Mouse (Mus musculus): ENCODE measurements around the gene Gmeb1. TPM values are rescaled to one million over a fixed set of nuclear protein-coding genes. Genes with fewer than 3 reads are reported as not detected.

The Gmeb1 gene
- polyA plus RNA-seq, 1 experiment from 2014 or later: 8.4 TPM

- WGBS (ENCODE audit: missing documents): 80% methylated on average over 3 of the region's 3 CpGs
- H3K79me2 ChIP-seq (ENCODE audit: inconsistent target): peaks cover 18% of the 10 kb centered on the region
- no peak overlapping the region for H3K4me3 ChIP-seq (ENCODE audit: inconsistent target)
- no peak overlapping the region for H3K27ac ChIP-seq
- H3K36me3 ChIP-seq (ENCODE audit: inconsistent target): peaks cover 35% of the 10 kb centered on the region
These were observed 78.2 kb downstream of the Gmeb1 start for GRCm38 (mm10) chr4:132183162-132183561.

- Histone ChIP-seq H3K36me3 (ENCODE audit: inconsistent target) (peaks cover 26% of the 10 kb centered on the region), H3K4me3 (ENCODE audit: inconsistent target) (no peak overlapping the region), H3K27ac (no peak overlapping the region), H3K79me2 (ENCODE audit: inconsistent target) (peaks cover 6% of the 10 kb centered on the region)
- 58% methylated on average over 21 of the region's 22 CpGs for WGBS (ENCODE audit: missing documents)
These were observed 79.4 kb downstream of the Gmeb1 start for GRCm38 (mm10) chr4:132181721-132182658.

GRCm38 (mm10) chr4:132180710-132181109, 80.7 kb downstream of the Gmeb1 start:
- 99% methylated on average over 8 of the region's 9 CpGs for whole genome bisulfite sequencing (ENCODE audit: missing documents)
- Histone ChIP-seq H3K36me3 (ENCODE audit: inconsistent target) (peaks cover 14% of the 10 kb centered on the region), H3K4me3 (ENCODE audit: inconsistent target) (no peak overlapping the region), H3K79me2 (ENCODE audit: inconsistent target) (no peaks in the 10 kb centered on the region), H3K27ac (no peak overlapping the region)

GRCm38 (mm10) chr4:132178630-132179059, 82.8 kb downstream of the Gmeb1 start:
- Histone ChIP-seq H3K27ac (no peak overlapping the region), H3K79me2 (ENCODE audit: inconsistent target) (no peaks in the 10 kb centered on the region), H3K36me3 (ENCODE audit: inconsistent target) (no peaks in the 10 kb centered on the region), H3K4me3 (ENCODE audit: inconsistent target) (no peak overlapping the region)
- WGBS (ENCODE audit: missing documents): 3% methylated on average over 10 of the region's 10 CpGs

- H3K4me3 ChIP-seq (ENCODE audit: inconsistent target): no peak overlapping the region
- H3K36me3 ChIP-seq (ENCODE audit: inconsistent target): no peaks in the 10 kb centered on the region
- 74% methylated on average over 9 of the region's 10 CpGs for WGBS (ENCODE audit: missing documents)
- H3K79me2 ChIP-seq (ENCODE audit: inconsistent target): no peaks in the 10 kb centered on the region
- H3K27ac ChIP-seq: no peak overlapping the region
These were observed 84.9 kb downstream of the Gmeb1 start for GRCm38 (mm10) chr4:132176474-132176873.

Other genes starting within 250 kb of the Gmeb1 start
- 0.10 to 0.15 TPM (median 0.14 TPM) in 3 replicates for gene Gm10300, start 186.9 kb downstream of the Gmeb1 start, polyA plus RNA-seq (2018)
- 45.7 to 91.9 TPM (median 56.7 TPM) in 3 replicates for gene Epb41, start 186.3 kb downstream of the Gmeb1 start, polyA plus RNA-seq (2018)
- 0.06 TPM in 1 of 3 replicates, not detected in the others for gene Oprd1, start 117.1 kb downstream of the Gmeb1 start, polyA plus RNA-seq (2018)
- 22.2 to 36.0 TPM (median 24.4 TPM) in 3 replicates for gene Ythdf2, start 49.3 kb downstream of the Gmeb1 start, polyA plus RNA-seq (2018)
- gene Taf12, start 12.8 kb upstream of the Gmeb1 start, polyA plus RNA-seq (2018): 14.6 to 29.9 TPM (median 25.8 TPM) in 3 replicates
- 0.52 to 0.69 TPM (median 0.60 TPM) in 3 replicates for gene Rab42, start 41.8 kb upstream of the Gmeb1 start, polyA plus RNA-seq (2018)
- gene Trnau1ap, start 67.9 kb upstream of the Gmeb1 start, polyA plus RNA-seq (2018): 20.1 to 47.1 TPM (median 30.7 TPM) in 3 replicates
- gene Rcc1, start 92.0 kb upstream of the Gmeb1 start, polyA plus RNA-seq (2018): 4.4 to 19.9 TPM (median 8.8 TPM) in 3 replicates
- gene Phactr4, start 160.9 kb upstream of the Gmeb1 start, polyA plus RNA-seq (2018): 9.3 to 18.7 TPM (median 9.9 TPM) in 3 replicates
- gene Med18, start 202.3 kb upstream of the Gmeb1 start, polyA plus RNA-seq (2018): 1.9 to 6.5 TPM (median 4.3 TPM) in 3 replicates
- 12.3 to 18.2 TPM (median 13.4 TPM) in 3 replicates for gene Sesn2, start 248.9 kb upstream of the Gmeb1 start, polyA plus RNA-seq (2018)

Measured in macrophage (primary cell).